Mouse (Mus musculus) heart, embryonic 16.5 days (tissue): ENCODE measurements around the gene Tie1. TPM values are rescaled to one million over a fixed set of nuclear protein-coding genes. Genes with fewer than 3 reads are reported as not detected.

Source experiments
- ATAC-seq: fragments of 200-750 bp; cut with Nextera tagmentation; replicated peaks from 2 replicates; pipeline ENCODE4 v1.8.0; 2017; ENCODE audit warnings: moderate number of reproducible peaks; ENCODE audit not compliant: insufficient read depth, low FRiP score; ENCODE audit errors: extremely low read depth
- H3K27ac ChIP-seq: fragments of 300-500 bp; sonication (generic); 2 replicates; pipeline ENCODE4 v1.5.1; 2014; ENCODE audit warnings: mild to moderate bottlenecking, low read length, control low read depth, moderate library complexity
- H3K27me3 ChIP-seq: fragments of 300-500 bp; sonication (generic); 2 replicates; pipeline ENCODE4 v1.6.1; 2014; ENCODE audit warnings: low read length, mixed read lengths; ENCODE audit not compliant: control insufficient read depth, insufficient read depth
- H3K36me3 ChIP-seq: fragments of 300-500 bp; sonication (generic); 2 replicates; pipeline ENCODE4 v1.6.1; 2014; ENCODE audit not compliant: control insufficient read depth, insufficient read depth
- H3K4me1 ChIP-seq: fragments of 300-500 bp; sonication (generic); 2 replicates; pipeline ENCODE4 v1.6.1; 2014; ENCODE audit warnings: low read length, mixed read lengths; ENCODE audit not compliant: control insufficient read depth, insufficient read depth
- H3K4me2 ChIP-seq: fragments of 300-500 bp; sonication (generic); 2 replicates; pipeline ENCODE4 v1.6.1; 2014; ENCODE audit warnings: low read depth, mild to moderate bottlenecking, control low read depth, low read length
- H3K4me3 ChIP-seq: fragments of 300-500 bp; sonication (generic); 2 replicates; pipeline ENCODE4 v1.5.1; 2014; ENCODE audit warnings: mild to moderate bottlenecking, control low read depth, low read length
- H3K9ac ChIP-seq: fragments of 300-500 bp; sonication (generic); 2 replicates; pipeline ENCODE4 v1.6.1; 2014; ENCODE audit warnings: low read length, control low read depth
- H3K9me3 ChIP-seq: fragments of 300-500 bp; sonication (generic); replicated peaks from 2 replicates; pipeline ENCODE4 v1.6.1; 2016; ENCODE audit warnings: low read length; ENCODE audit not compliant: control insufficient read depth
- WGBS: fragments of 180-500 bp; shearing (Covaris S2); extraction: QIAGEN DNeasy Blood & Tissue Kit; methylation state at CpG from one replicate; pipeline ENCODE4 v1.1.7; 2014; 5-methylcytosine and 5-hydroxymethylcytosine counted together
- polyA plus RNA-seq: library from polyadenylated mRNA; unstranded; fragments of >200 nt; fragmentation: Nextera tagmentation; extraction: Ambion mirVana; gene quantifications from 2 replicates; pipeline ENCODE4 v1.2.1, GENCODE M21; 2015

Tie1 gene
- 52.1 and 60.8 TPM in 2 replicates for polyA plus RNA-seq

DNA sequence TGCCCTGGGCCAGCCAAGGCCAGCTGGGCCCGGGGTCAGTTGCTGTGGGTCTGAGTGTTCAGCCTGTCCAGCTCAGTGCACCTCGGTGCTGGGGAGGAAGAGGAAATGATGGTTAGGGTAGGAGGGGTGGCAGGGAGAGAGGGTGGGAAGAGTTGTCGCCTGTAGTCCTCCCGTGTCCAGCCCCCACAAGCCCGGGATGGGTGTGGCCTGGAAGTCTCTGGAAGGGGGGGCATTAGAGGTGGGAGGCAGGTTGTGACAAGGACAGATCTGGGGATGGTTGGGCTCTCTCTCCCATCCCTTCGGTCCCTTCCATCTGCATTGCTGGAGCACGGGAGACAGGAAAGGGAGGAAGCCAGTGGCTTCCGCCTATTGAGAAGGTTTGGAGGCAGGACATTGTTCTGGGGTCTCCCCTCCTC is at the start of gene Tie1:
Gene Tie1, minus strand, starts transcription at position 345 of the 416 bp plus-strand sequence.
- H3K27ac ChIP-seq = peak within 1 kb of the TSS; percentile 76
- H3K9ac ChIP-seq = no peak within 1 kb of the TSS
- no peaks in the 10 kb centered on the region; the same call in 1 of the 2 replicates for H3K27me3 ChIP-seq
- peak within 1 kb of the TSS; percentile 47 for H3K4me2 ChIP-seq
- ATAC-seq = peak; percentile 92
- H3K9me3 ChIP-seq = no peaks in the 10 kb centered on the region
- H3K4me3 ChIP-seq = peak within 1 kb of the TSS; percentile 48
- H3K4me1 ChIP-seq = no peaks in the 10 kb centered on the region
- 54% methylated on average over 8 of the region's 8 CpGs for WGBS
- H3K36me3 ChIP-seq = no peaks in the 10 kb centered on the region

DNA sequence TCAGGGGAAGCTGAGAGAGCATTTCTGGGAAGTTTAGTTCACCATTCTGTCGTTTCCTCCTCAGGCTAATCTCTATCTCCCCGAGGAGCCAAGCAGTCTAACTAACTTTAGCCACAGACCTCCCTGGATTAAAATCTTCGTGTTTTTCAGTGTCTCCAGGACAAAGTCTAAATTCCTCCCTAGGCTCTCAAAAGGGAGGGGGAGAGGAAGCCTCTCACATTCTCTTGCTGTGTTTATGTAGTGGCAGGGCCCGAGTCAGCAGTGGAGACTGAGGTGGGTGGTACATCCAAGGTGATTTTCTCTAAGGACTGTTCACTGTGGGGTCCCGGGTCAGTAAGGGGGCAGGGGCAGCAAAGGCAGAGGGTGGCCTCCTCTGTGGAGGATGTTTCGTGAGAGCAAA is 47.9 kb upstream of the Tie1 start:
- Histone ChIP-seq H3K4me1 (no peaks in the 10 kb centered on the region), H3K4me3 (no peak overlapping the region), H3K9ac (no peak overlapping the region), H3K27ac (no peak overlapping the region), H3K4me2 (no peak overlapping the region), H3K9me3 (no peaks in the 10 kb centered on the region), H3K27me3 (peaks cover 11% of the 10 kb centered on the region), H3K36me3 (no peaks in the 10 kb centered on the region)
- ATAC-seq = no peak
- WGBS = 33% methylated on average over 6 of the region's 6 CpGs

DNA sequence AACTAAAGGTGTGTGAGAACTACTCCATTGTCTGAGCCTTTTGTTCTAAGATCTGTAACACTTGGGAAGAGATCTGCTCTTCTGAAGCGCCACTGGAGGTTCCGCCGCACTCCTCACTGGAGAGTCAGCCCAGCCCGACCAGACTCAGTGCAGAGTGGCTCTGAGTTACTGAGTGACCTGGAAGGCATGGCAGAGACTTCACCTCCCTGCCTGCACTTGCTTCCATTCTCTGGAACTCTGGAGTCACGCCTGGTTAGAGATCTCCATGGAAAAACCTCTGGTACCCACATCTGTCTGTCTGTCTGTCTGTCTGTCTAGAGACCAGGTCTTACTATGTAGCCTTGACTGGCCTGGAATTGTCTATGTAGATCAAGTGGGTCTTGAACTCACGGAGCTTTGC is 45.7 kb upstream of the Tie1 start:
- H3K27me3 ChIP-seq = peaks cover 4% of the 10 kb centered on the region
- no peak overlapping the region for H3K4me3 ChIP-seq
- 79% methylated on average over 6 of the region's 6 CpGs for WGBS
- H3K27ac ChIP-seq = no peak overlapping the region
- no peak for ATAC-seq
- no peaks in the 10 kb centered on the region for H3K9me3 ChIP-seq
- no peaks in the 10 kb centered on the region for H3K36me3 ChIP-seq
- H3K4me1 ChIP-seq = no peaks in the 10 kb centered on the region
- H3K9ac ChIP-seq = no peak overlapping the region
- no peak overlapping the region for H3K4me2 ChIP-seq

DNA sequence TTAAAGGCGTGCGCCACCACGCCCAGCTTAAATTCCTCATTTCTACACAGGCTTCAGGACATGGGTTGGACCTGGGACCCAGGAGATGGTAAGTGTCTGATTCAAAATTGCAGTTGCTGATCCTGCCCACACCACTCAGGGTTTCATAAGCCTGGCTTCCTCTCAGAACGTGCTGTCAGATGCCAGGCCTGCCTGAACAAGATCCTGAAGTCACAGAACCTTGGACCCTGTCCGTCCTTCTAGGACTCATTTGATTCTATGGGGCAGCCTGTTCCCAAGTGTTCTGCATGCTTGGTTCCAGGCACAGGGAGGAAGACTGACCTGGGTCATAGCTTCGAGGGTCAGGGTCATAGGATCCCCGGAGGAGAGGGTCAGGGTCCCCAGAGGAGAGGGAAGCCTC is 43.7 kb upstream of the Tie1 start:
- Histone ChIP-seq H3K9ac (no peak overlapping the region), H3K4me2 (no peak overlapping the region), H3K4me3 (no peak overlapping the region), H3K4me1 (no peaks in the 10 kb centered on the region), H3K9me3 (no peaks in the 10 kb centered on the region), H3K27ac (no peak overlapping the region), H3K36me3 (no peaks in the 10 kb centered on the region), H3K27me3 (peaks cover under 1% of the 10 kb centered on the region; the same call in 1 of the 2 replicates)
- 80% methylated on average over 7 of the region's 7 CpGs for WGBS
- ATAC-seq = no peak

DNA sequence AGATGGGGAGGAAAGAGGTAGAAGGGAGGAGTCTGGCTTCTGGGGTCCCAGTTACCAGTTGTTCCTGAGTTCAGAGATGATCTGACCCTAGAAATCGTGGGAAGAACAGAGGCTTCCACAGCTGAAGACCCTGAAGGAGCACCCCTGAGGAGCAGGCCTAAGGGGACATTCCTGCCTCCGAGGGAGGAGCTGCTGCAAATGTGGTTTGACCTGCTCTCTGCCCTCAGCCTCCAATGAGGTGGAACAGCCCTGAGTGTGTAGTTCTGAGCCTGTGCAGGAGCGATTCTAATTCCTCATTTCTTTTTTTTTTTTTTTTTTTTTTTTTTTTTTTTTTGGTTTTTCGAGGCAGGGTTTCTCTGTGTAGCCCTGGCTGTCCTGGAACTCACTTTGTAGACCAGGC is 43.3 kb upstream of the Tie1 start:
- Histone ChIP-seq H3K36me3 (no peaks in the 10 kb centered on the region), H3K4me1 (no peaks in the 10 kb centered on the region), H3K4me2 (no peak overlapping the region), H3K27me3 (no peaks in the 10 kb centered on the region), H3K27ac (no peak overlapping the region), H3K4me3 (no peak overlapping the region), H3K9ac (no peak overlapping the region), H3K9me3 (no peaks in the 10 kb centered on the region)
- WGBS = 57% methylated on average over 3 of the region's 4 CpGs
- ATAC-seq = no peak

DNA sequence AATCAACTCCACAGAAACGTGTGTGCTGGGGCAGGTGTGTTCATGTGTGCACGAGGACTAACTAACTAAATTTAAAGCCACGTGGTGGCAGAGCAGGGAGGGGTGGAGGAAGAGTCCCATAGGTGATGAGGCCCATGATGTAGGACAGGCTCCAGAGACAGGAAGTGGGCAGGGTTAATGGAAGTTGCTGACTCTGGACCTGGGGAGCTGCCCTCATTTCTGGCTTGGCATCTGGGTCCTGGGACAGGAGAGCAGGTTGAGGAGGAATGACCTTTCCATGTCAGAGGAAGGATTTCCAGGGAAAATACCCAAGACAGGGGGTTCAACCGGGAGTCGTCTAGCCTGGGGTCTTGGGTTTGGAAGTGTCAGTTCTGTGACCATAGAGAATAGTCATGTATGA is 42.8 kb upstream of the Tie1 start:
- Histone ChIP-seq H3K9me3 (no peaks in the 10 kb centered on the region), H3K4me3 (no peak overlapping the region), H3K9ac (no peak overlapping the region), H3K27me3 (peaks cover 3% of the 10 kb centered on the region; the same call in 1 of the 2 replicates), H3K4me1 (no peaks in the 10 kb centered on the region), H3K36me3 (no peaks in the 10 kb centered on the region), H3K27ac (no peak overlapping the region), H3K4me2 (no peak overlapping the region)
- ATAC-seq = no peak
- 68% methylated on average over 5 of the region's 5 CpGs for WGBS

DNA sequence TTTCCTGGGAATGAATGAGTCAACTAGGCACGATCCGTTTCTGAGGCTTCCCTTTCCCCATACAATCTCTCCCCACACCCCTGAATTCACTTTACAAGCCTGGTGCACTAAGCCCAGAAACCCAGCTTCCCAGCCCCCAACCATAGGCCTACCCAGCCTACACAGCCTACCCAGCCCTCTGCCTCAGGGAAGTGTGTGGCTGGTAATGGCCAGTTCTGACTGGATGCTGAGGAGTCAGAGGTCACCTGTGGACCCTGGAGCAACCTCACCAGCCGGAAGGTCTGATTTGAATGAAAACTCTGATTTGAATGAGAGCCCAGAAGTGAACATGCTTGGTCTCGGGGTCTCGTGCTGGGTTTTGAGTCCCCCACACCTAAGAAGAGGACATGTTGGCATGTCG is 37.9 kb upstream of the Tie1 start:
- H3K4me3 ChIP-seq = no peak overlapping the region
- H3K4me1 ChIP-seq = no peaks in the 10 kb centered on the region
- no peak for ATAC-seq
- H3K27ac ChIP-seq = no peak overlapping the region
- H3K9me3 ChIP-seq = no peaks in the 10 kb centered on the region
- peaks cover 3% of the 10 kb centered on the region; the same call in 1 of the 2 replicates for H3K27me3 ChIP-seq
- no peak overlapping the region for H3K9ac ChIP-seq
- no peak overlapping the region for H3K4me2 ChIP-seq
- no peaks in the 10 kb centered on the region for H3K36me3 ChIP-seq
- 71% methylated on average over 6 of the region's 6 CpGs for whole genome bisulfite sequencing

DNA sequence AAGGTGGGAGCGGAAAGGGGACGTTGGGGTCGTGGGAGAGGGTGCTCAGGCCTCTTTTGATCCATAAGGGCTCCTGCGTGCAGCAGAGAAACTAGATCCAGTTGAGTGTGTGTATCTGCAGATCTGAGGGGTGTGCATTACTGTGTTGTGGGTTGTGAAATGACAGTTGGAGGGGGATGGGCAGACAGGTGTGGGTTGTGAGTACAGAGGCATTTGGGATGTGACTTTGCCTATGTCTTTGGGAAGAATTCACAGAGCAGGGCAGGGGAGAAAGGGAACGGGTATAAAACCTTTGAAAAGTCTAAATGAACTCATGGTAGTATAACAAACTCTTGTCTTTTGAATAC is 37.4 kb upstream of the Tie1 start:
- no peak overlapping the region; the same call in 1 of the 2 replicates for H3K4me2 ChIP-seq
- 40% methylated on average over 5 of the region's 5 CpGs for WGBS
- H3K27me3 ChIP-seq = peaks cover 3% of the 10 kb centered on the region; the same call in 1 of the 2 replicates
- H3K36me3 ChIP-seq = no peaks in the 10 kb centered on the region
- no peak for ATAC-seq
- no peak overlapping the region for H3K9ac ChIP-seq
- H3K4me3 ChIP-seq = no peak overlapping the region
- no peaks in the 10 kb centered on the region for H3K4me1 ChIP-seq
- H3K9me3 ChIP-seq = no peaks in the 10 kb centered on the region
- H3K27ac ChIP-seq = no peak overlapping the region

DNA sequence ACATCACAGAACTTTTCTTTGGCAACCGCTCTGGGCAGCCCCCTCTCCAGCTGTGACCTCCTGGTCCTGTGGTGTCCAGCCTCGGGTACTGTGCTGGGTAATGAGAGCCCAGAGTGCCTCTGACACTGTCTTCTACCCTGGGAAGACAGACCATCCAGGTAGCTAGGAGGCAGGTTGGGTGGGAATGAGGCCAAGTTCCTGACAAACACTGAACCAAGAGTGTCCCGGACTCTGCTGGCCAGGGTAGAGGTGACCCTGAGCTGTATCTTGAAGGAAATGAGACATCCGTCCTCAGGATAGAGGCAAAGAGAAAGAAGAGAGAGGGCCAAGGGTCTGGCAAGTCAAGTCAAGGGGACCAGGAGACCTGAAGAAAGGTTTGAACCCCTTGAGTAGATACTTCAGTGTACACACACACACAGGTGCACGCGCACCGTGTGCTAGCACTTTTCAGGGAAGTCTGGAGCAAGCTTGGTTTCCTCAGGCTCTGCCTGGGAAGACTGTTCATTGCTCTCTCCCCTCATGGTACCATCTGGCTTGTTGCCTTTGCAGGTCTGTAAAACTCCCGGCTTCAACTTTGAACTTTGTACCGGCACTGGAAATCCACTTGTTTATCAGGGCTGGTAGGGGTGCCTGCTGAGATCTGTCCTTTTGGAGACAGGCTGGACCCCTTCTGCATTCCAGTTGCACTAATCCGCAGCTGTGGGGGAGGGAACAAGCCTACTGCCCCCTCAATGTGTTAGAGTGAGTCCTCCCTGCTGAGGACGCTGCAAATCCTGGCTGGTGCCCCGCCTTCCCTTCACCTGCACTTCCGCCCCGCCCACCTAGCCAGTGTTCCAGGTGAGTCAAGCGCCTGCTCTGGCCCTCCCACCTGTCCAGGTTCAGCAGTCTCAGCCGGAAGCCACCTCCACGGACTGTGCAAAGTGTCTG is 36.8 kb upstream of the Tie1 start, which contains the start of gene 2610528J11Rik:
Gene 2610528J11Rik, plus strand, starts transcription at position 592 of the 927 bp plus-strand sequence.
- Histone ChIP-seq H3K9me3 (no peaks in the 10 kb centered on the region), H3K9ac (no peak within 1 kb of the TSS), H3K36me3 (no peaks in the 10 kb centered on the region), H3K27ac (no peak within 1 kb of the TSS), H3K4me1 (no peaks in the 10 kb centered on the region), H3K4me2 (no peak within 1 kb of the TSS; the same call in 1 of the 2 replicates), H3K27me3 (peaks cover 3% of the 10 kb centered on the region; the same call in 1 of the 2 replicates), H3K4me3 (no peak within 1 kb of the TSS)
- ATAC-seq = no peak
- WGBS = 32% methylated on average over 17 of the region's 17 CpGs
